Mouse (Mus musculus) cerebellum, adult 11-12 months (tissue): ENCODE results near the gene Psenen.

ENCODE experiments used
- DNase-seq: peaks from one replicate; pipeline ENCODE4 v3.0.0; 2022

The Psenen gene

GRCm38 (mm10) chr7:30553021-30553589 lies 10.3 kb downstream of the Psenen start:
- DNase-seq = peak; percentile 79

- peak; percentile 98 for DNase-seq
Measured at GRCm38 (mm10) chr7:30552102-30553020, 11.1 kb downstream of the Psenen start, which contains the start of the genes Hspb6 and Proser3. TSS of gene Hspb6 (plus strand) at chr7:30552178. TSS of gene Proser3 (minus strand) at chr7:30552299.

- DNase-seq = peak; percentile 51
Measured at GRCm38 (mm10) chr7:30551445-30552101, 11.9 kb downstream of the Psenen start.

- DNase-seq = no peak
Measured at GRCm38 (mm10) chr7:30550603-30551002, 12.8 kb downstream of the Psenen start.

GRCm38 (mm10) chr7:30549880-30550279 lies 13.5 kb downstream of the Psenen start:
- no peak for DNase-seq

- DNase-seq = no peak
Measured at GRCm38 (mm10) chr7:30544327-30544726, 19.1 kb downstream of the Psenen start.

- no peak for DNase-seq
Measured at GRCm38 (mm10) chr7:30540572-30540971, 22.9 kb downstream of the Psenen start.

- peak; percentile 96 for DNase-seq
Measured at GRCm38 (mm10) chr7:30534633-30535577, 28.5 kb downstream of the Psenen start, which contains the start of gene Arhgap33. TSS of gene Arhgap33 (minus strand) at chr7:30535060.

- peak; percentile 67 for DNase-seq
Measured at GRCm38 (mm10) chr7:30533941-30534632, 29.3 kb downstream of the Psenen start.

- no peak for DNase-seq
Measured at GRCm38 (mm10) chr7:30532931-30533330, 30.5 kb downstream of the Psenen start.

- DNase-seq = no peak
Measured at GRCm38 (mm10) chr7:30531291-30531815, 32.1 kb downstream of the Psenen start.

- no peak for DNase-seq
Measured at GRCm38 (mm10) chr7:30526981-30527380, 36.4 kb downstream of the Psenen start.

- no peak for DNase-seq
Measured at GRCm38 (mm10) chr7:30526399-30526798, 37.0 kb downstream of the Psenen start.

GRCm38 (mm10) chr7:30525954-30526353 lies 37.5 kb downstream of the Psenen start:
- no peak for DNase-seq

- no peak for DNase-seq
Measured at GRCm38 (mm10) chr7:30524487-30524886, 38.9 kb downstream of the Psenen start.

GRCm38 (mm10) chr7:30522871-30523270 lies 40.6 kb downstream of the Psenen start:
- no peak for DNase-seq

GRCm38 (mm10) chr7:30520856-30521255 lies 42.6 kb downstream of the Psenen start:
- peak; percentile 77 for DNase-seq

- DNase-seq = peak; percentile 53
Measured at GRCm38 (mm10) chr7:30520396-30520795, 43.0 kb downstream of the Psenen start.

- no peak for DNase-seq
Measured at GRCm38 (mm10) chr7:30518325-30518724, 45.1 kb downstream of the Psenen start.

GRCm38 (mm10) chr7:30515003-30515760 lies 48.2 kb downstream of the Psenen start:
- DNase-seq = no peak
